Mouse (Mus musculus): ENCODE data around the gene Proz.

The Proz gene

DNA sequence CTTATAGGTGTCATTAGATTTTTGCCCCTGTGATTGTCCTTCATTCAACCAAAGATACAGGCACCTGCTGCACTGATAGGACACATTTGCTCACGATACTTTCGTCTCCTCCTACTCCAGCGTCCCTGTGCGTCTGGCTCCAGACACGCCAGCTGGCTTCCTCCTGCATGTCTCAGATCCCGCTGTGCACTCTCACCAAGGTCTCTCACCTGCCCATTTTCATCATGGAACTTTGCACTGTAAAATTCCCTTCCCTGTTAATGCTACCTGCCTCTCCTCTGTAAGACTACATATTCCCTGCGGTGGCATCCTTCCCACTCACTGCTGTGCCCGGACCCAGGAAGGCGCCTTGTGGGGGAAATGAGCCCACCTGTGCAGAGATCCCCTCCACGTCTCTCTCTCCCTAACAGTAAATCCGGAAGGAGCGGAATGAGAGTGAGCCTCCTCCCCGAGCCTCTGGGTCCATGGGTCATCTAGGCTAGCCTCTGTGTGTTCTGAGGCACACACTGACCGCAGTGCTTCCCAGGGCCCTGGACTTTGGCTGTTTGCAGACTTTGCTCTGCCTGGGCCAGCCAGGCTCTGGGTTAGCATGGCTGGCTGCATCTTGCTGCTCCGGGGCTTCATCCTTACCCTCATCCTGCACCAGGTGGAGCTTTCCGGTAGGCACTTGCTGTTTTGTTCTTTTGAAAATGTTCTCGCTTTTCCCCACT is at the start of gene Proz:
TSS of gene Proz (plus strand) at position 474 of the 710 bp plus-strand sequence.
- no peak for TF ChIP-seq GATA4 (IDR thresholded peaks at IDR 0.05; ENCODE audit: insufficient replicate concordance, low read length)

DNA sequence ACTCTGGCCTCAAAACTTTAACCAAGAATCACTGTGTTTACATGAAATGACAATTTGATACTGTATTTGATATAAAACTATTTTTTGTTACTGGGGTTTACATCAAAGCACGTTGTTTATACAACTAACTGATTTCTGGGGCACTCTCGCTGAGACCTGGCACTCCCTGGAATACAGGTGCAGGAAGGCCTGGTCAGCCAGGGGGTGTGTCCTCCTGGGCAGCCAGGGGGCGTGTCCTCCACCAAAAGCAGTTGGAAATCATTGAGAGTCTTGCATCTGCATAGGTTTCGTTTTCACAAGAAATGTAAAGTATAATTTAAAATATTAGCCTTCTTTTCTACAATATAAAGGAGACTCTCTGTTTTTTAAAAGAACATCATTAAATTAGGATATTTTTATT is 41.2 kb upstream of the Proz start:
- no peak for TF ChIP-seq GATA4 (IDR thresholded peaks at IDR 0.05; ENCODE audit: insufficient replicate concordance, low read length)

- no peak for TF ChIP-seq GATA4 (IDR thresholded peaks at IDR 0.05; ENCODE audit: insufficient replicate concordance, low read length)
These were observed 38.9 kb upstream of the Proz start for GRCm38 (mm10) chr8:13021830-13022229.

DNA sequence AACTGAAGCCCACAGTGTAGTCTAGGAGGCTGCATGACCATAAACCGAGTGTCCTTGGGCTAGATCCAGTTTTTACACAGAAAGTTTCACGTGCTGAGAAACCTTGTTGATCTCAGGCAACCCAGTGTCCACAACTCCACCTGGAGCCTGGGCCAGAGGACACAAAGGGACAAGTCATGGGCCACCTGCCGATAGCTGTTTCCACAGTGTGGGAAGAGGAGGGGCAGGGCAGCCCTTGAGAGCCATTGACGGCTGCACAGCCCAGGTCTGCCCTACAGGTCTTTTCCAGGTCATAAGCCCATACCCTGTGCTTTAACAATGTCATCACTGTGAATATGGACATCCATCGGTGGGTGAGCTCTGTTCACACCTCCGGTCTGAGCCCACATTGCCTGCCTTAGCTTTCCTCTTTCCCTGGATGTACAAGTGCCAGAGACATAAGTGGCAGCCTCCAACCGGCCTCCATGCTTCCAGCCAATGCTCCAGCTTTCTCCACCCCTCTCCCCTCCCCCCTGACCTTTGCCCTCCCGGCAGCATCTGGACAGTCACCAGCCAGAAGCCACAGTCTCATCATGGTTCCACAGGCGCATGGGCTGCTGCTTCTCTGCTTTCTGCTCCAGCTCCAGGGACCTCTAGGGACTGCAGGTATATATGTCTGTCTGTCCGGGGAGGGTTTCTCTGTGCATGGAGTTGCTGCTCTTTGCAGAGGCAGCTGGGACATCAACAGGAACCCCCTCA is 35.1 kb upstream of the Proz start, which contains the start of gene F7:
TSS of gene F7 (plus strand) at position 548 of the 738 bp plus-strand sequence.
- no peak for TF ChIP-seq GATA4 (IDR thresholded peaks at IDR 0.05; ENCODE audit: insufficient replicate concordance, low read length)

GRCm38 (mm10) chr8:13027615-13028014 is 33.1 kb upstream of the Proz start:
- TF ChIP-seq GATA4 (IDR thresholded peaks at IDR 0.05; ENCODE audit: insufficient replicate concordance, low read length) = no peak

DNA sequence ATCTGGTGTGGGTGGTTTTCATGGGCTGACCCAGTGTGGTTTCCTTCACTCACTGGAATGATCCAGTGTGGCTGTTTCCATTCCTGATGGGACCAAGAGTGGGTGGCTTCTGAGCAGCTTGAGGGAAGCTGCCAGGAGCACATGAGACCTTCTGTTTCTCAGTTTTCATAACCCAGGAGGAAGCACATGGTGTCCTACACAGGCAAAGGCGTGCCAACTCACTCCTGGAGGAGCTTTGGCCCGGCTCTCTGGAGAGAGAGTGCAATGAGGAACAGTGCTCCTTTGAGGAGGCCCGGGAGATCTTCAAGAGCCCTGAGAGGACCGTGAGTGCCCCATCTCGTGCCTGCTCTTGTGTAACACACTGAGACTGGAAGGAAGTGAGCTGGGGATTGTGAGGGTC is 32.2 kb upstream of the Proz start:
- no peak for TF ChIP-seq GATA4 (IDR thresholded peaks at IDR 0.05; ENCODE audit: insufficient replicate concordance, low read length)

DNA sequence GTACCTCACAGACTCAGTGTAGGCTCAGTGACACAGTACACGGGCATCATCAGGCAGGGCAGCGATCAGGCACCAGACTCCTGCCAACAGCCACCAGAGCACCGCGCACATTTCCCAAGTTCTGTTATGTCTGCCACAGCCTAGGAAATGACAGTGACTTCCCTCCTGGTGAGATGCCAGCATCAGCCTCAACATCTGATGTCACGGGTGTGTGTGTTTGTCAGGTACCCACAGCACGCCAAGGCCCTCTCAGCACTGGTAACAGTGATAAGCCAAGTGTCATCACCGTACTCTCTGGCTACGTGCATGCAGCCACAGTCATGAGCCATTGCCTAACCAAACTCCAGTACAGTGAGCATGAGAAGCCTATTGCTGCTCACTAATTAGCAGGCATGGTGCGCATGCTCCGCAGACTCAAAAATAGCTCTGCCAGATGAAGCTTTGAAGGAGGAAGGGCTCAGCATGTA is 24.3 kb upstream of the Proz start:
- peak; percentile 81; the same call in 1 of the 2 replicates for TF ChIP-seq GATA4 (IDR thresholded peaks at IDR 0.05; ENCODE audit: insufficient replicate concordance, low read length)

GRCm38 (mm10) chr8:13037015-13037414 is 23.7 kb upstream of the Proz start, which contains the start of gene F10:
Gene F10 (plus strand): TSS chr8:13037308.
- no peak for TF ChIP-seq GATA4 (IDR thresholded peaks at IDR 0.05; ENCODE audit: insufficient replicate concordance, low read length)

DNA sequence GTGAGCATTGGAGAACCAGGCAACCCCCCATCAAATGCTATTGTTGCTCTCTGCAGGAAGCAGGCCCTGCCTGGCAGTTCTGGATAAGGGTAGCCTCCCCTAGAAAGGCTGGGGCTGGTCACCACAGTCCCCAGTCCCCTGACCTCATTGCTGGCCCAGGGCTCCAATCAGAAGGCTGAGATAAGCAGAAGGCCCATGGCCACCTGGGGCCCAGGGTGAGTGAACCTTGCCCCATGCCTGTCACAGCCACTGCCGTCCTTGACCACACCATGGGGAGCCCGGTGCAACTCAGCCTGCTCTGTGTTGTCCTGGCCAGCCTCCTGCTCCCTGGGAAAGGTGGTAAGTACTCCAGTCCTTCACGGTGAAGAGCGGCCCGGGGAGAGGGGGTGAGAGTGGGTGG is 23.1 kb upstream of the Proz start:
- peak; percentile 71; the same call in 1 of the 2 replicates for TF ChIP-seq GATA4 (IDR thresholded peaks at IDR 0.05; ENCODE audit: insufficient replicate concordance, low read length)

GRCm38 (mm10) chr8:13039054-13039453 is 21.7 kb upstream of the Proz start:
- no peak for TF ChIP-seq GATA4 (IDR thresholded peaks at IDR 0.05; ENCODE audit: insufficient replicate concordance, low read length)

DNA sequence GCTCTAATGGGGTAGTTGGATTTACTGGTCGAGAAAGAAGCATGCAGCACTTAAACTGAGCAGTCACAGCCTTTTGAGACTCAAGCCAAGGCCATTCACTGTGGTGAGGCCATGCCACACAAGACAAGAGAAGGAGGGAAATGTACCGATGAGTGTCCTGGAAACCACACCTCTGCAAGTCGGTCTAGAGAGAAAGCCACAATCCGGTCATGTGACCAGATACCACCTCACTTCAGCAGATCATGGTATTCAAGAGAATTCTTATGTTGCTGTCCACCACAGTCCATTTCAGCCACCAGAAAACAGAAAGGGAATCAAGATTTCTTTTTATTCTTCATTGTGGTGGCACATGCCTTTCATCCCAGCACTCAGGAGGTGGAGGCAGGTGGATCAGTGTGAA is 19.3 kb upstream of the Proz start:
- TF ChIP-seq GATA4 (IDR thresholded peaks at IDR 0.05; ENCODE audit: insufficient replicate concordance, low read length) = no peak

DNA sequence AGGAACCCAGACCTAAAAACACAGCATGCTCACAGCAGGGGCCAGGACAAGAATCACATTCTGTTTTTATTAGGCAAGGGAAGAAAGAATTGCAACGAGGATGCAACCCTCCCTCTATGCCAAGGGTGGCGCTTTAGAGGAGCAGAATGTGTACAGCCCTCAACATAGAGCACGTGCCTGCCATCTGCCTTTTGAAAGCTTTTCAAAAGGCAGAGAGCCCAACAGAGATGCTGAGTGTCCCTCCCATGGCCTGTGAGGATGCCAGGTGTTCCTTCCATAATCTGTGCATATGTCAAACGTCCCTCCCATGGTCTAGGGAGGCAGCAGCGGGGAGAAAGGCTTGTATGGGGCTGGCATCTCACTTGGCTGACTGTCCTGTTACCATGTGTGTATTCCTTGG is 13.1 kb upstream of the Proz start:
- no peak for TF ChIP-seq GATA4 (IDR thresholded peaks at IDR 0.05; ENCODE audit: insufficient replicate concordance, low read length)

- no peak for TF ChIP-seq GATA4 (IDR thresholded peaks at IDR 0.05; ENCODE audit: insufficient replicate concordance, low read length)
These were observed 10.2 kb upstream of the Proz start for GRCm38 (mm10) chr8:13050550-13050949.

DNA sequence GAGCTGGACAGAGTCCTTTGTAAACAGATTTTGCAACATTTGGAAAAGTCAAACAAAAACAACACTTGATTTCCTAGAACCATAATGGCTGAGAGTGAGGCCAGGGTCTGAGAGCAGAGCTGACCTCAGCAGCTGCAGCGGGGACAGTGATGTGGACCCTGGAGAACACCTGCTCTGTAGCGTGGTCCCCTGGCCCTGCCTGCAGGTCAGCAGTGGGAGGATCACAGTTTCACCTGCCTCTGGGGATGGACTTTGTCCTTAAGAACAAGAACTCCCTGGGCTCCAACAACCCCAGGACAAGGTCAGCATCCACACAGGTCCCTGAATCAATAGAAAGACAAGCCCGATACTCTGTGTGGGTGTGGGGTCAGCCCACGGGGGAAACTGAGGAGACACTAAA is 3.4 kb upstream of the Proz start:
- TF ChIP-seq GATA4 (IDR thresholded peaks at IDR 0.05; ENCODE audit: insufficient replicate concordance, low read length) = no peak

- no peak for TF ChIP-seq GATA4 (IDR thresholded peaks at IDR 0.05; ENCODE audit: insufficient replicate concordance, low read length)
These were observed 2.4 kb downstream of the Proz start for GRCm38 (mm10) chr8:13063112-13063511.

DNA sequence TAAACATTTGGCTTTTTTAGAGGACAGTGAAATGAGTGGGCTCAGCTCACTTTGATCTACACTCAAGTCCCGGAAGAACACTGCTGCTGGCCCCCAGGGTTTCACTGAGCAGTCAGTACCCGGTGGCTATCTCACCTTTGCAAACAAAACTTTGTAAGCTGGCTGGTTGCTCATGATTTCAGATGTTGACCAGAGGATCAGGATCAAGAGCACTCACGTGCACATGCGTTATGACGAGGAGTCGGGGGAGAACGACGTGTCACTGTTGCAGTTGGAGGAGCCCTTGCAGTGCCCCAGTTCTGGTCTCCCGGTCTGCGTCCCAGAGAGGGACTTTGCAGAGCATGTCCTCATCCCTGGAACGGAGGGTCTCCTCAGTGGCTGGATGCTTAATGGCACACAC is 12.5 kb downstream of the Proz start:
- TF ChIP-seq GATA4 (IDR thresholded peaks at IDR 0.05; ENCODE audit: insufficient replicate concordance, low read length) = no peak
